Mouse (Mus musculus) C2C12 (cell line): ENCODE results near the gene Lrrc4c.

Experiments
- CTCF ChIP-seq: IDR thresholded peaks from one replicate; pipeline ENCODE4 v1.5.1; 2011; ENCODE audit not compliant: control insufficient read depth, insufficient read depth, insufficient read length
- MAX ChIP-seq: IDR thresholded peaks from one replicate; pipeline ENCODE4 v1.6.1; 2011; ENCODE audit warnings: mild to moderate bottlenecking, control low read depth
- USF1 ChIP-seq: IDR thresholded peaks from one replicate; pipeline ENCODE4 v1.6.1; 2011; ENCODE audit warnings: low read depth, mild to moderate bottlenecking, control low read depth, moderate library complexity

DNA sequence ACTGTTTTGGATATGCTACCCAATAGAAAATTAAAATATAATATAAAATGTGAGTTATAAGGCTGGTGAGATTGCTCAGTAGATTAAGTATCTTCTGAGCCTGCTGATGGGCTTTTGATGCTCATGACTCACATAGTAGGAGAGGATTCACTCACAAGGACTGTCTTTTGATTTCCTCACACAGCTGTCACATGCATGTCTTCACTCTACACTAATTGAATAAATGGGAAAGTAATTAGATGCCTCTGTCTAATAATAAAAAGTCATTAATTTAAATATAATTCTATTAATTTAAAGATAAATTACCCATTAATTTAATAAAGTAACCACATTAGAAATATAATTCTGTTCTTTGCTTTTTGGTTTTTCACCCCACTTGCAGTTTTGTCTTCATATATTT, 718.4 kb downstream of the Lrrc4c start:
- TF ChIP-seq MAX: no peak
- TF ChIP-seq CTCF: no peak
- TF ChIP-seq USF1: no peak
